Mouse (Mus musculus) adrenal gland, adult 2 months (tissue): ENCODE data around the gene Ccr1l1. TPM values are rescaled to one million over a fixed set of nuclear protein-coding genes. Genes with fewer than 3 reads are reported as not detected.

Experiments used
- DNase-seq: peaks from one replicate; pipeline ENCODE4 v3.0.0; 2021
- polyA plus RNA-seq: library from polyadenylated mRNA; depleted of rRNA; stranded (reverse); fragments of >200 nt; gene quantifications from 2 replicates; pipeline ENCODE4 v1.2.3, GENCODE M21; 2012
- total RNA-seq, 2 experiments: library from RNA; stranded (reverse); gene quantifications; 2 replicates each; pipeline ENCODE4 v1.2.3; 2021

Gene Ccr1l1
- total and polyA plus RNA-seq, 3 experiments, result not detected

- DNase-seq, result no peak
These were observed 20.2 kb downstream of the Ccr1l1 start for GRCm38 (mm10) chr9:123957911-123958413.

- no peak for DNase-seq
These were observed 21.3 kb downstream of the Ccr1l1 start for GRCm38 (mm10) chr9:123956892-123957291.

GRCm38 (mm10) chr9:123953551-123953950, 24.7 kb downstream of the Ccr1l1 start:
- no peak for DNase-seq

GRCm38 (mm10) chr9:123951176-123951575, 27.0 kb downstream of the Ccr1l1 start:
- no peak for DNase-seq

- DNase-seq, result no peak
These were observed 28.8 kb downstream of the Ccr1l1 start for GRCm38 (mm10) chr9:123949432-123949831.

- no peak for DNase-seq
These were observed 30.4 kb downstream of the Ccr1l1 start for GRCm38 (mm10) chr9:123947815-123948214.

- no peak for DNase-seq
These were observed 36.2 kb downstream of the Ccr1l1 start for GRCm38 (mm10) chr9:123942025-123942424.

- DNase-seq, result no peak
These were observed 36.9 kb downstream of the Ccr1l1 start for GRCm38 (mm10) chr9:123941316-123941715.

GRCm38 (mm10) chr9:123940628-123941027, 37.6 kb downstream of the Ccr1l1 start:
- no peak for DNase-seq

- no peak for DNase-seq
These were observed 38.0 kb downstream of the Ccr1l1 start for GRCm38 (mm10) chr9:123940168-123940567.

- no peak for DNase-seq
These were observed 40.2 kb downstream of the Ccr1l1 start for GRCm38 (mm10) chr9:123937989-123938388.

GRCm38 (mm10) chr9:123936604-123937280, 41.5 kb downstream of the Ccr1l1 start:
- no peak for DNase-seq

GRCm38 (mm10) chr9:123935776-123936175, 42.4 kb downstream of the Ccr1l1 start:
- DNase-seq, result no peak

- no peak for DNase-seq
These were observed 42.9 kb downstream of the Ccr1l1 start for GRCm38 (mm10) chr9:123935346-123935745.

GRCm38 (mm10) chr9:123933716-123934445, 44.3 kb downstream of the Ccr1l1 start:
- DNase-seq, result no peak

GRCm38 (mm10) chr9:123932911-123933675, 45.1 kb downstream of the Ccr1l1 start:
- DNase-seq, result no peak

- peak; percentile 43 for DNase-seq
These were observed 46.2 kb downstream of the Ccr1l1 start for GRCm38 (mm10) chr9:123931761-123932700.

- DNase-seq, result no peak
These were observed 47.3 kb downstream of the Ccr1l1 start for GRCm38 (mm10) chr9:123930926-123931325.

- no peak for DNase-seq
These were observed 47.7 kb downstream of the Ccr1l1 start for GRCm38 (mm10) chr9:123930476-123930875.

GRCm38 (mm10) chr9:123929936-123930335, 48.3 kb downstream of the Ccr1l1 start:
- DNase-seq, result no peak

GRCm38 (mm10) chr9:123928759-123929246, 49.4 kb downstream of the Ccr1l1 start:
- DNase-seq, result no peak
